Mouse (Mus musculus): ENCODE measurements around the gene Tstd2. TPM values are rescaled to one million over a fixed set of nuclear protein-coding genes. Genes with fewer than 3 reads are reported as not detected.

The Tstd2 gene
- polyA plus RNA-seq, 1 experiment from 2014 or later: 8.3 TPM

DNA sequence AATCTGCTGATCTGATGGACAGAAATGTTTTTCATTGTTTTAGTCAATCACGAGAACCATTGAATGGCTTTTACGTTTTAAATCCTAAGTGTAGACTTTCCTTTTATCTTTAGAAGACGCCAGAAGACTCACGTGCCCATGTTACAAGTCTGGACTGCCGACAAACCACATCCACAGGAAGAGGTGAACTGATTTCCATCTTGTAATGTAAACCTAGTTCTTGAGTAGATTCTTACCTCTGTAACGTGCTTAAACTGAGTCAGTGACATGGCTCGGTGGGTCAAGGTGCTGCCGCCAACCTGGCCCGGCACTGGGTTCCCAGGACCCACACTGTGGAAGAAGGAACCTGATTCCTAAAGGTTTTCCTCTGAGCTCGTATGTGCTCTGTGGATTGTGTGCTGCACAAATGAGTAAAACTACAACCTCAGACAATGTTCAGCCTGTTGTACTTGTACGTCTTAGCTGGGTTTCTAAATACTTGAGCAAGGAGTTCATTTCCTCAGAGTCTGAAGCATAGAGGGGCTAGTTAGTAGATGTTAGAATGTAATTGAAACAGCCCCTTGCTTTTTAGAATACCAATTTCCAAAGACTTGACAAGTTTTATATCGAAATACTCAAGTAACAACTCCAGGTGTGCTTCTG lies 13.5 kb upstream of the Tstd2 start:
- no peak overlapping the region for H3K4me2 ChIP-seq (ENCODE audit: low read depth, low read length)
- no peaks in the 10 kb centered on the region for H3K4me1 ChIP-seq (ENCODE audit: insufficient read depth)
- ATAC-seq (no peak), DNase-seq (no peak)
- H3K9me3 ChIP-seq (ENCODE audit: low read length): no peaks in the 10 kb centered on the region
- no peak overlapping the region for H3K9ac ChIP-seq (replicated peaks)
- H3K36me3 ChIP-seq (replicated peaks; ENCODE audit: insufficient read depth, low read length): peaks cover 85% of the 10 kb centered on the region
- 85% methylated on average over 12 of the region's 12 CpGs for WGBS (ENCODE audit: insufficient replicate concordance)
- no peak overlapping the region for H3K27ac ChIP-seq (ENCODE audit: low read depth)
- H3K27me3 ChIP-seq (ENCODE audit: insufficient read depth, low read length): no peaks in the 10 kb centered on the region
- TF ChIP-seq CTCF (IDR thresholded peaks at IDR 0.05; ENCODE audit: low read depth) (no peak), EP300 (IDR thresholded peaks at IDR 0.05; ENCODE audit: low read depth) (no peak)
- no peak overlapping the region for H3K4me3 ChIP-seq (ENCODE audit: low read depth, low read length)

DNA sequence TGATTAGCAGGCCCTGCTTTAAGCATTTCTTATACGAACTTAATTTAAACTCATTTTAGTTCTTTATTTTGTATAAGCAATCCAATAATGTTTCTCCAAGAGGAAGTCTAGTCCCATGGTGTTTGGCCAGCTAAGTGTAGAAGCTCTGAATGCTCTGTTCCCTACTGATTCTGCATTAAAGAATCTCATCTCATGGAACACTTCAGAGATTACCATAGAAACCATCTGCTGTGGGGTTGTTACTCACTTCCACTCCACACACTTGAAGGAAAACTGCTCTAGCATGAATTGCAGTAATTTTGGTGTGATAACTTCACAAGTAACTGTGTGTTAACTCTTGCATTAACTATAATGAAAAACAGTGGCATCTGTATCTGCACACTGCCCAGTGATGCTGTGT lies 8.4 kb upstream of the Tstd2 start:
- Histone ChIP-seq H3K4me3 (ENCODE audit: low read depth, low read length) (no peak overlapping the region), H3K36me3 (replicated peaks; ENCODE audit: insufficient read depth, low read length) (peaks cover 44% of the 10 kb centered on the region), H3K27ac (ENCODE audit: low read depth) (no peak overlapping the region), H3K4me2 (ENCODE audit: low read depth, low read length) (no peak overlapping the region), H3K9me3 (ENCODE audit: low read length) (no peaks in the 10 kb centered on the region), H3K9ac (replicated peaks) (no peak overlapping the region), H3K27me3 (ENCODE audit: insufficient read depth, low read length) (no peaks in the 10 kb centered on the region), H3K4me1 (ENCODE audit: insufficient read depth) (no peaks in the 10 kb centered on the region)
- no peak for TF ChIP-seq EP300 (IDR thresholded peaks at IDR 0.05; ENCODE audit: low read depth)
- no peak for TF ChIP-seq CTCF (IDR thresholded peaks at IDR 0.05; ENCODE audit: low read depth)
- ATAC-seq (no peak), DNase-seq (no peak)
- WGBS (ENCODE audit: insufficient replicate concordance): 97% methylated on average over 1 of the region's 1 CpGs

DNA sequence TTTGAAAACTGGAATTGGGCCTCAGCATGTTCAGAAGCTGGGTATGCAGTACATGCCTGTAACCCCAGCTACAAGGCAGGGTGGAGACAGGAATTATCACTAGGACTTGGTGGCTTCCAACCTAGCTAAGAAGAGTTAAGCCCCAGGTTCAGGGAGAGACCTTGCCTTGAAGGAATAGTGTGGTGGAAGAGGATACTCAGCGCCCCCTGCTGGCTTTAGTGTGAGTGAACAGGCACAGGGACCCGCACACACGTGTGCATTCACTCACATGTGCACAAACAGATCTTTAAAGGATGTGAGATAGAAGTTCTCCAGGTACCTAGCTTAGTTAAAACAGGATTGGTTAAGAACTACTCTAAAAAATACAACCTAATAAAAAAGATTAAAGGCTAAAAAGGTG lies 5.8 kb upstream of the Tstd2 start:
- H3K9ac ChIP-seq (replicated peaks): no peak overlapping the region
- no peak for ATAC-seq
- TF ChIP-seq EP300 (IDR thresholded peaks at IDR 0.05; ENCODE audit: low read depth) (no peak), CTCF (IDR thresholded peaks at IDR 0.05; ENCODE audit: low read depth) (peak; percentile 64)
- peaks cover 12% of the 10 kb centered on the region for H3K4me1 ChIP-seq (ENCODE audit: insufficient read depth)
- H3K4me3 ChIP-seq (ENCODE audit: low read depth, low read length): no peak overlapping the region
- H3K9me3 ChIP-seq (ENCODE audit: low read length): no peaks in the 10 kb centered on the region
- H3K36me3 ChIP-seq (replicated peaks; ENCODE audit: insufficient read depth, low read length): peaks cover 26% of the 10 kb centered on the region
- no peak overlapping the region for H3K4me2 ChIP-seq (ENCODE audit: low read depth, low read length)
- DNase-seq: peak; percentile 45
- 72% methylated on average over 3 of the region's 3 CpGs for whole genome bisulfite sequencing (ENCODE audit: insufficient replicate concordance)
- H3K27ac ChIP-seq (ENCODE audit: low read depth): no peak overlapping the region
- no peaks in the 10 kb centered on the region for H3K27me3 ChIP-seq (ENCODE audit: insufficient read depth, low read length)

DNA sequence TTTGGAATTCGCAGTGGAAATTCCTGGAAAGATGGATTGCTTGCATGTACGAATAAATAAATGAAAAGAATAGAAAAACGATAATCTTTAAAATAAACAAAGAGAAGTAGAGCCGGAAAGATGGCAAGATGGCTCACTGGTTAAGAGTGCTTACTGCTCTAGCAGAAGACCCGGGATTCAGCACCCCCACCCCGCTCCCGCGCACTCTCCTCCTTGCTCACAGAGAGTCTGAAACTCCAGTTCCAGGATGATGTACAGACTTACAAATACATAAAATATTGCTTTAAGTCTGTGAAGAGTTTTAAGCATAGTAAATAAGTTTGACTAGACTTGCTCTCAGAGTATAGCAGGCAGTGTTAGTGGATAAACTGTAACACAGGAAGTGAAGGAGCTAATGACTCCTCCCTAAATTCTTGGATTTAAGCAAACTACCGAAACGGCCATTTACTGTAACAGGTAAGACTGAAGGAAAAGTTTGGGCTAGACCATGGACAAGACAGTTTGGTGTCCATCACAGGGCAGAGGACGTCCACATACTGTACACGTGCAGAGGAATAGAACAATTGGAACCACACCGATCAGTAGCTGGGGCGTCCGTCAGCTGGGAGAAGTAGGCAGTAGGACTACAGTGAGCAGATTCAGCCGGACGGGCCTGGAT lies 736 bp downstream of the Tstd2 start:
- Histone ChIP-seq H3K27me3 (ENCODE audit: insufficient read depth, low read length) (no peaks in the 10 kb centered on the region), H3K9ac (replicated peaks) (peak overlapping the region; percentile 90), H3K4me3 (ENCODE audit: low read depth, low read length) (peak overlapping the region; percentile 90), H3K4me2 (ENCODE audit: low read depth, low read length) (peak overlapping the region; percentile 97), H3K4me1 (ENCODE audit: insufficient read depth) (peaks cover 24% of the 10 kb centered on the region), H3K27ac (ENCODE audit: low read depth) (peak overlapping the region; percentile 91), H3K36me3 (replicated peaks; ENCODE audit: insufficient read depth, low read length) (peaks cover 14% of the 10 kb centered on the region), H3K9me3 (ENCODE audit: low read length) (no peaks in the 10 kb centered on the region)
- TF ChIP-seq EP300 (IDR thresholded peaks at IDR 0.05; ENCODE audit: low read depth) (no peak), CTCF (IDR thresholded peaks at IDR 0.05; ENCODE audit: low read depth) (0 out of 2 replicates have a peak, but pooled peaks have one; percentile 2)
- WGBS (ENCODE audit: insufficient replicate concordance): 8% methylated on average over 17 of the region's 17 CpGs
- ATAC-seq (peak; percentile 45), DNase-seq (no peak)

DNA sequence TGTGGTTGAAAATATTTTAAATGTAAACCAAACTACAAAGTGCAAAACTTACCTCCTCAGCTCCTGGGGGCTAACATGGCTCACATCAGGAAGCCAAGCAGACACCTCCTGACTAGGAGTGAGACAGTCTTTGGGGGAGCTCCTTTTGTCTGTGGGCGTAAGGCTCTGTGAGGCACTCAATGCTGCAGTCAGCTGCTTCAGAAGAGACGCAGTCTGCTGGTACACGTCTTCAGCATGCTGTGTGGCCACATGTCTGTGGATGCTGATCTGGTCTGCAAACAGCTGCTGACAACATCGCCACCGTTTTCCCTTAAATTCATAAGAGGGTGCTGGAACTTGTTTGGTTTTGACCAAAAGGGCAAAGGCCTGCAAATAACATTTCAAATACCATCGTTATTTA lies 6.7 kb downstream of the Tstd2 start:
- H3K9ac ChIP-seq (replicated peaks): no peak overlapping the region
- H3K9me3 ChIP-seq (ENCODE audit: low read length): no peaks in the 10 kb centered on the region
- peaks cover 44% of the 10 kb centered on the region for H3K36me3 ChIP-seq (replicated peaks; ENCODE audit: insufficient read depth, low read length)

DNA sequence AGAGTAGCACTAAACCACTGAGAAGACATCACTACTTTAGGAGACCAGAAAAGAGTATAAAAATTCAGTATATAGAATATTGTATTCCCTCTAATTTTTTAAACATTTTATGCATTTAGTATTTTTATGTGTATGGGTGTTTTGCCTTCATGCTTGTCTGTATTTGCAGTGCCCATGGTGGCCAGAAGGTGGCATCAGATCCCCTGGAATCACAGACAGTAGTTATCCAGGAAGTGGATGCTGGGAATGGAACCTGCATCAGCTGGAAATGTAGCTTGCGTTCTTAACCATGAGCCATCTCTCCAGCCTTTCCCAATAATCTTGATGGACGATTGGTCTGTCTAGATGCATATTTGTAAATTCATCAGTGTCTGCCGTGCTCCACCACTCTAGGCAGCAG lies 8.3 kb downstream of the Tstd2 start:
- 74% methylated on average over 3 of the region's 3 CpGs for WGBS (ENCODE audit: insufficient replicate concordance)
- TF ChIP-seq EP300 (IDR thresholded peaks at IDR 0.05; ENCODE audit: low read depth) (no peak), CTCF (IDR thresholded peaks at IDR 0.05; ENCODE audit: low read depth) (peak; percentile 85)
- Histone ChIP-seq H3K4me2 (ENCODE audit: low read depth, low read length) (no peak overlapping the region), H3K4me1 (ENCODE audit: insufficient read depth) (no peaks in the 10 kb centered on the region), H3K27me3 (ENCODE audit: insufficient read depth, low read length) (no peaks in the 10 kb centered on the region), H3K9ac (replicated peaks) (no peak overlapping the region), H3K9me3 (ENCODE audit: low read length) (no peaks in the 10 kb centered on the region), H3K36me3 (replicated peaks; ENCODE audit: insufficient read depth, low read length) (peaks cover 54% of the 10 kb centered on the region), H3K27ac (ENCODE audit: low read depth) (no peak overlapping the region), H3K4me3 (ENCODE audit: low read depth, low read length) (no peak overlapping the region)
- DNase-seq (peak; percentile 77), ATAC-seq (no peak)

More for the DNA sequence above, 6.7 kb downstream of the Tstd2 start:
- no peak for TF ChIP-seq CTCF (IDR thresholded peaks at IDR 0.05; ENCODE audit: low read depth)
- no peak for TF ChIP-seq EP300 (IDR thresholded peaks at IDR 0.05; ENCODE audit: low read depth)
- Histone ChIP-seq H3K4me3 (ENCODE audit: low read depth, low read length) (no peak overlapping the region), H3K27me3 (ENCODE audit: insufficient read depth, low read length) (no peaks in the 10 kb centered on the region), H3K27ac (ENCODE audit: low read depth) (no peak overlapping the region), H3K4me1 (ENCODE audit: insufficient read depth) (peaks cover under 1% of the 10 kb centered on the region; the same call in 1 of the 2 replicates), H3K4me2 (ENCODE audit: low read depth, low read length) (no peak overlapping the region)
- no peak for DNase-seq
- no peak for ATAC-seq
- 82% methylated on average over 6 of the region's 6 CpGs for WGBS (ENCODE audit: insufficient replicate concordance)

Measured in liver, postnatal 0 days (tissue).